ENCODE assay signal across 32 mouse cellular contexts in genomic region chr4:152067280-152067679, GRCm38 (mm10). TPM values are rescaled to one million over a fixed set of nuclear protein-coding genes. Genes with fewer than 3 reads are reported as not detected.
DNase-seq lines count a peak whose midpoint lies in the region; ATAC-seq and TF ChIP-seq lines count a peak whose summit lies in the region.
"Had no signal": no experiment of that assay in that cellular context is flagged by ENCODE, and none has a peak within 500 bp of the region (broad histone marks: within the 10 kb centered on the region; RNA-seq: fewer than 3 reads in every experiment).

No protein-coding gene starts in this region.

- no peak overlapping the region for H3K9ac ChIP-seq in embryonic facial prominence, embryonic 11.5 days (replicated peaks; ENCODE audit: low read length)
- no peak overlapping the region for H3K9ac ChIP-seq in hindbrain, postnatal 0 days (replicated peaks; ENCODE audit: low read length)
- no peak overlapping the region for H3K9ac ChIP-seq in hindbrain, embryonic 11.5 days (ENCODE audit: low read depth, low read length)
- H3K9ac ChIP-seq in stomach, postnatal 0 days (ENCODE audit: low read length) = no peak overlapping the region
- H3K9ac ChIP-seq in neural tube, embryonic 15.5 days (replicated peaks) = no peak overlapping the region
- H3K9ac ChIP-seq: embryonic facial prominence, embryonic 12.5 days; intestine, embryonic 15.5 days; limb, embryonic 15.5 days had no signal

- 0 out of 2 replicates have a peak, but pooled peaks have one; percentile 16 for ATAC-seq in embryonic facial prominence, embryonic 11.5 days (replicated peaks; ENCODE audit: insufficient number of reproducible peaks, low FRiP score, low TSS enrichment, low read depth)
- peak; percentile 46; the same call in 1 of the 2 replicates for ATAC-seq in hindbrain, postnatal 0 days
- no peak for ATAC-seq in hindbrain, embryonic 11.5 days (ENCODE audit: low FRiP score)
- ATAC-seq in megakaryocyte, adult 5-6 weeks (ENCODE audit: poor library complexity, severe bottlenecking) = no peak
- peak; percentile 32; the same call in 1 of the 2 replicates for ATAC-seq in stomach, postnatal 0 days (ENCODE audit: low FRiP score, low TSS enrichment)
- ATAC-seq in neural tube, embryonic 15.5 days (ENCODE audit: low FRiP score) = no peak
- ATAC-seq: forebrain, embryonic 14.5 days; intestine, embryonic 15.5 days had no signal

- H3K27me3 ChIP-seq in embryonic facial prominence, embryonic 11.5 days (ENCODE audit: control insufficient read depth, insufficient read depth, low read length) = no peaks in the 10 kb centered on the region
- no peaks in the 10 kb centered on the region for H3K27me3 ChIP-seq in embryonic facial prominence, embryonic 10.5 days (replicated peaks; ENCODE audit: low read depth, poor library complexity, severe bottlenecking)
- no peaks in the 10 kb centered on the region for H3K27me3 ChIP-seq in hindbrain, postnatal 0 days (ENCODE audit: insufficient read depth, low read length)
- H3K27me3 ChIP-seq in hindbrain, embryonic 11.5 days (ENCODE audit: control insufficient read depth, insufficient read depth, low read length) = no peaks in the 10 kb centered on the region
- peaks cover 12% of the 10 kb centered on the region for H3K27me3 ChIP-seq in megakaryocyte, embryonic 14.5 days (replicated peaks)
- H3K27me3 ChIP-seq in stomach, postnatal 0 days (ENCODE audit: control insufficient read depth, insufficient read depth, low read length) = no peaks in the 10 kb centered on the region
- H3K27me3 ChIP-seq in neural tube, embryonic 15.5 days (replicated peaks) = no peaks in the 10 kb centered on the region
- H3K27me3 ChIP-seq: CH12.LX; embryonic facial prominence, embryonic 12.5 days; intestine, embryonic 15.5 days; limb, embryonic 15.5 days had no signal

- no peak for TF ChIP-seq CTCF in hindbrain, postnatal 0 days (IDR thresholded peaks at IDR 0.05; ENCODE audit: low read depth)
- no peak for TF ChIP-seq CTCF in stomach, postnatal 0 days (IDR thresholded peaks at IDR 0.05; ENCODE audit: low read depth)

- H3K4me2 ChIP-seq in embryonic facial prominence, embryonic 11.5 days (ENCODE audit: low read depth, low read length) = no peak overlapping the region
- no peak overlapping the region for H3K4me2 ChIP-seq in hindbrain, postnatal 0 days (ENCODE audit: low read depth, low read length)
- no peak overlapping the region for H3K4me2 ChIP-seq in hindbrain, embryonic 11.5 days (replicated peaks; ENCODE audit: low read depth, low read length)
- no peak overlapping the region for H3K4me2 ChIP-seq in stomach, postnatal 0 days (replicated peaks; ENCODE audit: low read depth)
- H3K4me2 ChIP-seq in neural tube, embryonic 15.5 days = no peak overlapping the region
- H3K4me2 ChIP-seq: embryonic facial prominence, embryonic 12.5 days; intestine, embryonic 15.5 days; limb, embryonic 15.5 days; midbrain, embryonic 11.5 days had no signal

- no peak for DNase-seq in embryonic facial prominence, embryonic 11.5 days (ENCODE audit: low spot score)
- no peak for DNase-seq in embryonic facial prominence, embryonic 10.5 days (ENCODE audit: low spot score)
- no peak for DNase-seq in hindbrain, postnatal 0 days (ENCODE audit: low spot score)
- DNase-seq in hindbrain, embryonic 11.5 days (ENCODE audit: low spot score) = no peak
- DNase-seq in stomach, postnatal 0 days (ENCODE audit: low spot score) = no peak
- DNase-seq: adrenal gland, adult 8-10 months; cerebellum, adult 8-10 months; cerebellum, postnatal 25 days; gastrocnemius, postnatal 25 days; heart, adult 11 months; heart, postnatal 4 days; kidney, adult 8-10 months; kidney, postnatal 10 days; layer of hippocampus, postnatal 36 days; lung, adult 2 months; lung, postnatal 10 days; right cerebral cortex, adult 18-20 months; spleen, adult 18-20 months; thymus, adult 2 months; thymus, postnatal 36 days had no signal

- no peak overlapping the region for H3K27ac ChIP-seq in embryonic facial prominence, embryonic 11.5 days (replicated peaks; ENCODE audit: low read depth, low read length)
- H3K27ac ChIP-seq in embryonic facial prominence, embryonic 10.5 days (replicated peaks) = no peak overlapping the region
- no peak overlapping the region for H3K27ac ChIP-seq in hindbrain, postnatal 0 days
- H3K27ac ChIP-seq in hindbrain, embryonic 11.5 days (ENCODE audit: low read depth, low read length) = no peak overlapping the region
- no peak overlapping the region for H3K27ac ChIP-seq in stomach, postnatal 0 days (replicated peaks)
- H3K27ac ChIP-seq in neural tube, embryonic 15.5 days (replicated peaks) = no peak overlapping the region
- H3K27ac ChIP-seq: embryonic facial prominence, embryonic 12.5 days; heart, embryonic 10.5 days; intestine, embryonic 15.5 days; limb, embryonic 10.5 days; limb, embryonic 15.5 days; macrophage had no signal

- no peak for TF ChIP-seq EP300 in stomach, postnatal 0 days (optimal IDR thresholded peaks at IDR 0.05)

- H3K4me1 ChIP-seq in embryonic facial prominence, embryonic 11.5 days (ENCODE audit: control insufficient read depth, insufficient read depth, low read length) = no peaks in the 10 kb centered on the region
- H3K4me1 ChIP-seq in embryonic facial prominence, embryonic 10.5 days = peaks cover 25% of the 10 kb centered on the region
- no peaks in the 10 kb centered on the region for H3K4me1 ChIP-seq in hindbrain, postnatal 0 days (ENCODE audit: insufficient read depth, low read length)
- no peaks in the 10 kb centered on the region for H3K4me1 ChIP-seq in hindbrain, embryonic 11.5 days (replicated peaks; ENCODE audit: control insufficient read depth, insufficient read depth, low read length)
- H3K4me1 ChIP-seq in megakaryocyte, embryonic 14.5 days = peaks cover 39% of the 10 kb centered on the region
- H3K4me1 ChIP-seq in stomach, postnatal 0 days (replicated peaks; ENCODE audit: control insufficient read depth, insufficient read depth) = no peaks in the 10 kb centered on the region
- peaks cover 5% of the 10 kb centered on the region; the same call in 1 of the 2 replicates for H3K4me1 ChIP-seq in neural tube, embryonic 15.5 days
- H3K4me1 ChIP-seq: embryonic facial prominence, embryonic 12.5 days had no signal

- H3K4me3 ChIP-seq in embryonic facial prominence, embryonic 11.5 days (ENCODE audit: low read depth, low read length) = no peak overlapping the region
- H3K4me3 ChIP-seq in embryonic facial prominence, embryonic 10.5 days = no peak overlapping the region
- no peak overlapping the region for H3K4me3 ChIP-seq in hindbrain, postnatal 0 days (ENCODE audit: low read length)
- no peak overlapping the region for H3K4me3 ChIP-seq in hindbrain, embryonic 11.5 days (ENCODE audit: low read depth, low read length)
- H3K4me3 ChIP-seq in megakaryocyte, embryonic 14.5 days (replicated peaks) = peak overlapping the region; percentile 51
- H3K4me3 ChIP-seq in stomach, postnatal 0 days (ENCODE audit: low read depth, low read length) = no peak overlapping the region
- no peak overlapping the region for H3K4me3 ChIP-seq in neural tube, embryonic 15.5 days (replicated peaks)
- H3K4me3 ChIP-seq: embryonic facial prominence, embryonic 12.5 days; heart, embryonic 10.5 days; intestine, embryonic 15.5 days; limb, embryonic 10.5 days; limb, embryonic 15.5 days had no signal

- H3K9me3 ChIP-seq in embryonic facial prominence, embryonic 11.5 days (replicated peaks; ENCODE audit: control insufficient read depth, low read length) = no peaks in the 10 kb centered on the region
- no peaks in the 10 kb centered on the region for H3K9me3 ChIP-seq in embryonic facial prominence, embryonic 10.5 days
- no peaks in the 10 kb centered on the region for H3K9me3 ChIP-seq in hindbrain, postnatal 0 days (ENCODE audit: low read length)
- H3K9me3 ChIP-seq in hindbrain, embryonic 11.5 days (ENCODE audit: control insufficient read depth, low read length) = no peaks in the 10 kb centered on the region
- H3K9me3 ChIP-seq in megakaryocyte, embryonic 14.5 days = no peaks in the 10 kb centered on the region
- H3K9me3 ChIP-seq in stomach, postnatal 0 days (ENCODE audit: control insufficient read depth, low read length) = no peaks in the 10 kb centered on the region
- no peaks in the 10 kb centered on the region for H3K9me3 ChIP-seq in neural tube, embryonic 15.5 days (replicated peaks)
- H3K9me3 ChIP-seq: embryonic facial prominence, embryonic 12.5 days; heart, embryonic 10.5 days; intestine, embryonic 15.5 days; limb, embryonic 10.5 days; limb, embryonic 15.5 days had no signal

- no peaks in the 10 kb centered on the region for H3K36me3 ChIP-seq in embryonic facial prominence, embryonic 11.5 days (replicated peaks; ENCODE audit: control insufficient read depth, insufficient read depth, low read depth, low read length)
- H3K36me3 ChIP-seq in embryonic facial prominence, embryonic 10.5 days (replicated peaks) = peaks cover 19% of the 10 kb centered on the region
- no peaks in the 10 kb centered on the region for H3K36me3 ChIP-seq in hindbrain, postnatal 0 days (ENCODE audit: insufficient read depth, low read length)
- no peaks in the 10 kb centered on the region for H3K36me3 ChIP-seq in hindbrain, embryonic 11.5 days (ENCODE audit: control insufficient read depth, insufficient read depth, low read length)
- H3K36me3 ChIP-seq in megakaryocyte, embryonic 14.5 days (replicated peaks; ENCODE audit: low read length) = peaks cover 18% of the 10 kb centered on the region
- H3K36me3 ChIP-seq in stomach, postnatal 0 days (ENCODE audit: control insufficient read depth, insufficient read depth, low read length) = no peaks in the 10 kb centered on the region; the same call in 1 of the 2 replicates
- no peaks in the 10 kb centered on the region; the same call in 1 of the 2 replicates for H3K36me3 ChIP-seq in neural tube, embryonic 15.5 days
- H3K36me3 ChIP-seq: intestine, embryonic 15.5 days had no signal

RNA-seq across cellular contexts. Expression of gene Plekhg5, which starts 5.0 kb away (rescaled TPM):
- 5.3 and 6.8 TPM in 2 replicates for polyA plus RNA-seq in embryonic facial prominence, embryonic 11.5 days (2014; fragmentation: Nextera tagmentation; extraction: Ambion mirVana)
- polyA plus RNA-seq in embryonic facial prominence, embryonic 10.5 days (2016; fragmentation: Nextera tagmentation; extraction: Ambion mirVana) = 11.7 and 13.2 TPM in 2 replicates
- total RNA-seq in hindbrain, postnatal 0 days (2014; rRNA removed) = 20.7 and 21.0 TPM in 2 replicates
- polyA plus RNA-seq in hindbrain, postnatal 0 days (2015; fragmentation: Nextera tagmentation; extraction: Ambion mirVana) = 13.1 and 13.3 TPM in 2 replicates
- 4.0 and 4.6 TPM in 2 replicates for polyA plus RNA-seq in hindbrain, embryonic 11.5 days (2014; fragmentation: Nextera tagmentation; extraction: Ambion mirVana)
- 3.6 and 5.5 TPM in 2 replicates for polyA plus RNA-seq in megakaryocyte, embryonic 14.5 days (2012; ENCODE audit: insufficient read depth, low replicate concordance)
- total RNA-seq in megakaryocyte, adult 5-6 weeks (2015) = 1.7 and 2.6 TPM in 2 replicates
- total RNA-seq in megakaryocyte, adult 5-6 weeks (2017) = 3.0 and 3.6 TPM in 2 replicates
- polyA plus RNA-seq in stomach, postnatal 0 days (2015; fragmentation: Nextera tagmentation; extraction: Ambion mirVana) = 6.4 and 7.5 TPM in 2 replicates
- polyA plus RNA-seq in neural tube, embryonic 15.5 days (2015; fragmentation: Nextera tagmentation; extraction: Ambion mirVana) = 13.5 and 13.6 TPM in 2 replicates

RNA-seq across cellular contexts. Expression of gene Nol9, which starts 28.2 kb away (rescaled TPM):
- 28.3 and 31.4 TPM in 2 replicates for polyA plus RNA-seq in embryonic facial prominence, embryonic 11.5 days (2014; fragmentation: Nextera tagmentation; extraction: Ambion mirVana)
- 43.7 and 44.2 TPM in 2 replicates for polyA plus RNA-seq in embryonic facial prominence, embryonic 10.5 days (2016; fragmentation: Nextera tagmentation; extraction: Ambion mirVana)
- total RNA-seq in hindbrain, postnatal 0 days (2014; rRNA removed) = 33.0 and 39.4 TPM in 2 replicates
- 17.1 and 17.9 TPM in 2 replicates for polyA plus RNA-seq in hindbrain, postnatal 0 days (2015; fragmentation: Nextera tagmentation; extraction: Ambion mirVana)
- polyA plus RNA-seq in hindbrain, embryonic 11.5 days (2014; fragmentation: Nextera tagmentation; extraction: Ambion mirVana) = 23.2 and 25.6 TPM in 2 replicates
- 7.7 and 25.0 TPM in 2 replicates for polyA plus RNA-seq in megakaryocyte, embryonic 14.5 days (2012; ENCODE audit: insufficient read depth, low replicate concordance)
- total RNA-seq in megakaryocyte, adult 5-6 weeks (2015) = 10.1 and 11.1 TPM in 2 replicates
- total RNA-seq in megakaryocyte, adult 5-6 weeks (2017) = 10.8 and 15.5 TPM in 2 replicates
- polyA plus RNA-seq in stomach, postnatal 0 days (2015; fragmentation: Nextera tagmentation; extraction: Ambion mirVana) = 11.2 and 12.0 TPM in 2 replicates
- polyA plus RNA-seq in neural tube, embryonic 15.5 days (2015; fragmentation: Nextera tagmentation; extraction: Ambion mirVana) = 26.0 and 26.4 TPM in 2 replicates

RNA-seq across cellular contexts. Expression of gene Tas1r1, which starts 28.9 kb away (rescaled TPM):
- polyA plus RNA-seq in embryonic facial prominence, embryonic 11.5 days (2014; fragmentation: Nextera tagmentation; extraction: Ambion mirVana) = 0.25 and 0.55 TPM in 2 replicates
- polyA plus RNA-seq in embryonic facial prominence, embryonic 10.5 days (2016; fragmentation: Nextera tagmentation; extraction: Ambion mirVana) = 0.50 and 0.68 TPM in 2 replicates
- 0.42 and 0.93 TPM in 2 replicates for total RNA-seq in hindbrain, postnatal 0 days (2014; rRNA removed)
- 1.7 TPM in 2 replicates for polyA plus RNA-seq in hindbrain, postnatal 0 days (2015; fragmentation: Nextera tagmentation; extraction: Ambion mirVana)
- polyA plus RNA-seq in hindbrain, embryonic 11.5 days (2014; fragmentation: Nextera tagmentation; extraction: Ambion mirVana) = 0.62 and 0.84 TPM in 2 replicates
- polyA plus RNA-seq in megakaryocyte, embryonic 14.5 days (2012; ENCODE audit: insufficient read depth, low replicate concordance) = 0.34 TPM in 1 of 2 replicates, not detected in the other
- 0.11 and 0.16 TPM in 2 replicates for total RNA-seq in megakaryocyte, adult 5-6 weeks (2015)
- not detected in 2 replicates for total RNA-seq in megakaryocyte, adult 5-6 weeks (2017)
- polyA plus RNA-seq in stomach, postnatal 0 days (2015; fragmentation: Nextera tagmentation; extraction: Ambion mirVana) = 0.12 and 0.16 TPM in 2 replicates
- polyA plus RNA-seq in neural tube, embryonic 15.5 days (2015; fragmentation: Nextera tagmentation; extraction: Ambion mirVana) = 2.1 and 2.2 TPM in 2 replicates
- polyA plus RNA-seq: macrophage had no signal

RNA-seq across cellular contexts. Expression of gene Zbtb48, which starts 39.8 kb away (rescaled TPM):
- polyA plus RNA-seq in embryonic facial prominence, embryonic 11.5 days (2014; fragmentation: Nextera tagmentation; extraction: Ambion mirVana) = 21.1 and 21.5 TPM in 2 replicates
- 25.0 and 26.4 TPM in 2 replicates for polyA plus RNA-seq in embryonic facial prominence, embryonic 10.5 days (2016; fragmentation: Nextera tagmentation; extraction: Ambion mirVana)
- 7.0 and 8.6 TPM in 2 replicates for total RNA-seq in hindbrain, postnatal 0 days (2014; rRNA removed)
- 10.7 and 16.2 TPM in 2 replicates for polyA plus RNA-seq in hindbrain, postnatal 0 days (2015; fragmentation: Nextera tagmentation; extraction: Ambion mirVana)
- polyA plus RNA-seq in hindbrain, embryonic 11.5 days (2014; fragmentation: Nextera tagmentation; extraction: Ambion mirVana) = 18.0 and 19.6 TPM in 2 replicates
- polyA plus RNA-seq in megakaryocyte, embryonic 14.5 days (2012; ENCODE audit: insufficient read depth, low replicate concordance) = 3.8 and 4.3 TPM in 2 replicates
- 6.9 and 8.1 TPM in 2 replicates for total RNA-seq in megakaryocyte, adult 5-6 weeks (2015)
- 3.8 and 8.9 TPM in 2 replicates for total RNA-seq in megakaryocyte, adult 5-6 weeks (2017)
- polyA plus RNA-seq in stomach, postnatal 0 days (2015; fragmentation: Nextera tagmentation; extraction: Ambion mirVana) = 10.1 and 10.6 TPM in 2 replicates
- polyA plus RNA-seq in neural tube, embryonic 15.5 days (2015; fragmentation: Nextera tagmentation; extraction: Ambion mirVana) = 15.9 and 16.4 TPM in 2 replicates

RNA-seq across cellular contexts. Expression of gene Tnfrsf25, which starts 48.5 kb away (rescaled TPM):
- 0.21 and 0.75 TPM in 2 replicates for polyA plus RNA-seq in embryonic facial prominence, embryonic 11.5 days (2014; fragmentation: Nextera tagmentation; extraction: Ambion mirVana)
- 1.0 and 1.3 TPM in 2 replicates for polyA plus RNA-seq in embryonic facial prominence, embryonic 10.5 days (2016; fragmentation: Nextera tagmentation; extraction: Ambion mirVana)
- 0.22 and 1.6 TPM in 2 replicates for total RNA-seq in hindbrain, postnatal 0 days (2014; rRNA removed)
- polyA plus RNA-seq in hindbrain, postnatal 0 days (2015; fragmentation: Nextera tagmentation; extraction: Ambion mirVana) = 0.48 and 0.62 TPM in 2 replicates
- 0.18 and 0.28 TPM in 2 replicates for polyA plus RNA-seq in hindbrain, embryonic 11.5 days (2014; fragmentation: Nextera tagmentation; extraction: Ambion mirVana)
- 0.56 TPM in 1 of 2 replicates, not detected in the other for polyA plus RNA-seq in megakaryocyte, embryonic 14.5 days (2012; ENCODE audit: insufficient read depth, low replicate concordance)
- total RNA-seq in megakaryocyte, adult 5-6 weeks (2015) = 0.13 and 0.25 TPM in 2 replicates
- 0.18 and 2.8 TPM in 2 replicates for total RNA-seq in megakaryocyte, adult 5-6 weeks (2017)
- polyA plus RNA-seq in stomach, postnatal 0 days (2015; fragmentation: Nextera tagmentation; extraction: Ambion mirVana) = 0.49 and 0.96 TPM in 2 replicates
- 1.2 and 2.4 TPM in 2 replicates for polyA plus RNA-seq in neural tube, embryonic 15.5 days (2015; fragmentation: Nextera tagmentation; extraction: Ambion mirVana)

Comparison
In these comparisons a context has a peak if more than half of its experiments do, and no peak if none do; other contexts are left out.
1. ATAC-seq: peak in embryonic facial prominence, embryonic 11.5 days (single experiment), hindbrain, postnatal 0 days (single experiment) and stomach, postnatal 0 days (single experiment); none in hindbrain, embryonic 11.5 days (single experiment), megakaryocyte, adult 5-6 weeks (single experiment) and neural tube, embryonic 15.5 days (single experiment).